Mouse (Mus musculus) CH12.LX (cell line): Measurements from ENCODE around the gene Wdr24. TPM values are rescaled to one million over a fixed set of nuclear protein-coding genes. Genes with fewer than 3 reads are reported as not detected.

Source experiments
- DNase-seq: peaks from one replicate; pipeline ENCODE4 v3.0.0-alpha.2; 2013; ENCODE audit errors: extremely low read depth
- H3K27ac ChIP-seq: 2 replicates; pipeline ENCODE4 v1.5.1; 2012; ENCODE audit warnings: low read depth, mild to moderate bottlenecking, control low read depth, moderate library complexity; ENCODE audit not compliant: insufficient read depth
- H3K27me3 ChIP-seq: replicated peaks from 2 replicates; pipeline ENCODE3; 2012; ENCODE audit warnings: inconsistent platforms
- H3K36me3 ChIP-seq, 2 experiments: replicated peaks in 1 of 2; 2 replicates each; pipeline versions ENCODE3 to v1.6.1; 2012; ENCODE audit warnings: inconsistent platforms in 1 of 2, low read length in 1 of 2, mild to moderate bottlenecking in 1 of 2, mixed read lengths in 1 of 2, moderate library complexity in 1 of 2; ENCODE audit not compliant: control insufficient read depth in 1 of 2, insufficient read depth in 1 of 2
- H3K4me1 ChIP-seq, 2 experiments: 2 replicates each; pipeline ENCODE4 v1.6.1; 2012; ENCODE audit warnings: inconsistent platforms in 1 of 2, moderate library complexity in 1 of 2; ENCODE audit not compliant: insufficient read depth in 2 of 2, control insufficient read depth in 1 of 2
- H3K4me2 ChIP-seq: 2 replicates; pipeline ENCODE4 v1.6.1; 2012; ENCODE audit warnings: low read depth, mild to moderate bottlenecking, control low read depth; ENCODE audit not compliant: poor library complexity, insufficient read depth, severe bottlenecking
- H3K4me3 ChIP-seq, 3 experiments: fragments of 150-350 bp in 1 of 3; sonication (generic) in 1 of 3; replicated peaks in 1 of 3; 2 replicates each; pipeline versions ENCODE3 to v1.5.1; 2011 to 2012; ENCODE audit warnings: low read depth in 2 of 3, low read length in 2 of 3, mild to moderate bottlenecking in 2 of 3, moderate library complexity in 2 of 3, control low read depth in 1 of 3, improper control_type of control experiment in 1 of 3, inconsistent platforms in 1 of 3, mixed read lengths in 1 of 3; ENCODE audit not compliant: poor library complexity in 1 of 3
- H3K79me2 ChIP-seq: replicated peaks from 2 replicates; pipeline ENCODE4 v1.6.1; 2012; ENCODE audit warnings: mild to moderate bottlenecking, moderate library complexity; ENCODE audit not compliant: control insufficient read depth, poor library complexity, insufficient read depth, severe bottlenecking; ENCODE audit errors: extremely low read depth
- H3K9ac ChIP-seq: 2 replicates; pipeline ENCODE4 v1.6.1; 2012; ENCODE audit warnings: low read depth, mild to moderate bottlenecking, control low read depth, moderate library complexity; ENCODE audit not compliant: insufficient read depth
- H3K9me3 ChIP-seq: replicated peaks from 2 replicates; pipeline ENCODE3; 2012; ENCODE audit warnings: low read length, inconsistent platforms, mixed read lengths
- BHLHE40 ChIP-seq: IDR thresholded peaks from 2 replicates; pipeline ENCODE4 v1.6.1; 2011; ENCODE audit warnings: mild to moderate bottlenecking, low read depth, low read length, improper control_type of control experiment
- CTCF ChIP-seq, 2 experiments: IDR thresholded peaks in 1 of 2; conservative IDR thresholded peaks in 1 of 2; 2 replicates each; pipeline ENCODE4 v1.5.1; 2011 to 2012; ENCODE audit warnings: low read depth in 2 of 2, low read length in 2 of 2, improper control_type of control experiment in 1 of 2, inconsistent platforms in 1 of 2, mild to moderate bottlenecking in 1 of 2, moderate library complexity in 1 of 2
- E2F4 ChIP-seq: IDR thresholded peaks from 2 replicates; pipeline ENCODE4 v1.6.1; 2011; ENCODE audit warnings: low read depth, low read length, improper control_type of control experiment; ENCODE audit not compliant: insufficient replicate concordance
- ELF1 ChIP-seq: IDR thresholded peaks from 2 replicates; pipeline ENCODE4 v1.6.1; 2014; ENCODE audit warnings: low read depth, mild to moderate bottlenecking, inconsistent platforms, low read length, improper control_type of control experiment
- GABPA ChIP-seq: IDR thresholded peaks from 2 replicates; pipeline ENCODE4 v1.6.1; 2012; ENCODE audit warnings: low read depth, low read length, improper control_type of control experiment, inconsistent platforms; ENCODE audit not compliant: insufficient replicate concordance
- HCFC1 ChIP-seq: IDR thresholded peaks from 2 replicates; pipeline ENCODE4 v1.6.1; 2012; ENCODE audit warnings: low read depth, mild to moderate bottlenecking, inconsistent platforms, low read length, improper control_type of control experiment
- IRF4 ChIP-seq: IDR thresholded peaks from 2 replicates; pipeline ENCODE4 v1.6.1; 2014; ENCODE audit warnings: low read depth, mild to moderate bottlenecking, inconsistent platforms, low read length, improper control_type of control experiment
- JUN ChIP-seq: IDR thresholded peaks from 2 replicates; pipeline ENCODE4 v1.6.1; 2011; ENCODE audit warnings: low read depth, mild to moderate bottlenecking, low read length, improper control_type of control experiment, moderate library complexity; ENCODE audit not compliant: insufficient read depth
- MAFK ChIP-seq: IDR thresholded peaks from 2 replicates; pipeline ENCODE4 v1.6.1; 2011; ENCODE audit warnings: low read length, improper control_type of control experiment; ENCODE audit not compliant: insufficient replicate concordance
- MEF2A ChIP-seq: IDR thresholded peaks from 2 replicates; pipeline ENCODE4 v1.6.1; 2014; ENCODE audit warnings: low read depth, mild to moderate bottlenecking, inconsistent platforms, low read length, improper control_type of control experiment, borderline replicate concordance
- MXI1 ChIP-seq: IDR thresholded peaks from 2 replicates; pipeline ENCODE4 v1.6.1; 2011; ENCODE audit warnings: mild to moderate bottlenecking, low read depth, low read length, improper control_type of control experiment
- MYC ChIP-seq: IDR thresholded peaks from 2 replicates; pipeline ENCODE4 v1.6.1; 2011; ENCODE audit warnings: low read depth, mild to moderate bottlenecking, improper control_type of control experiment, low read length
- NELFE ChIP-seq: IDR thresholded peaks from 2 replicates; pipeline ENCODE4 v1.6.1; 2011; ENCODE audit warnings: low read depth, low read length, improper control_type of control experiment
- NRF1 ChIP-seq: IDR thresholded peaks from 2 replicates; pipeline ENCODE4 v1.6.1; 2014; ENCODE audit warnings: low read depth, mild to moderate bottlenecking, inconsistent platforms, low read length, improper control_type of control experiment, moderate library complexity
- PAX5 ChIP-seq: IDR thresholded peaks from 2 replicates; pipeline ENCODE4 v1.6.1; 2012; ENCODE audit warnings: low read length, inconsistent platforms, mixed read lengths
- POLR2AphosphoS2 ChIP-seq: IDR thresholded peaks from 2 replicates; pipeline ENCODE4 v1.6.1; 2011; ENCODE audit warnings: low read depth, low read length, improper control_type of control experiment
- RCOR1 ChIP-seq: conservative IDR thresholded peaks from 2 replicates; pipeline ENCODE4 v1.6.1; 2012; ENCODE audit warnings: low read depth, mild to moderate bottlenecking, inconsistent platforms, low read length, improper control_type of control experiment
- SIN3A ChIP-seq: IDR thresholded peaks from 2 replicates; pipeline ENCODE4 v1.6.1; 2012; ENCODE audit warnings: low read length, improper control_type of control experiment, inconsistent platforms
- TBP ChIP-seq: conservative IDR thresholded peaks from 2 replicates; pipeline ENCODE4 v1.6.1; 2011; ENCODE audit warnings: low read depth, low read length, improper control_type of control experiment
- UBTF ChIP-seq: IDR thresholded peaks from 2 replicates; pipeline ENCODE4 v1.6.1; 2012; ENCODE audit warnings: low read depth, mild to moderate bottlenecking, inconsistent platforms, low read length, improper control_type of control experiment, moderate library complexity
- USF1 ChIP-seq: IDR thresholded peaks from 2 replicates; pipeline ENCODE4 v1.6.1; 2014; ENCODE audit warnings: low read depth, mild to moderate bottlenecking, inconsistent platforms, low read length, improper control_type of control experiment
- USF2 ChIP-seq: conservative IDR thresholded peaks from 2 replicates; pipeline ENCODE4 v1.6.1; 2011; ENCODE audit warnings: low read depth, low read length, improper control_type of control experiment
- ZC3H11A ChIP-seq: IDR thresholded peaks from 2 replicates; pipeline ENCODE4 v1.6.1; 2012; ENCODE audit warnings: low read depth, mild to moderate bottlenecking, inconsistent platforms, low read length, improper control_type of control experiment
- ZKSCAN1 ChIP-seq: IDR thresholded peaks from 2 replicates; pipeline ENCODE4 v1.6.1; 2012; ENCODE audit warnings: low read depth, inconsistent platforms, low read length, improper control_type of control experiment, borderline replicate concordance
- ZMIZ1 ChIP-seq: IDR thresholded peaks from 2 replicates; pipeline ENCODE4 v1.6.1; 2012; ENCODE audit warnings: low read depth, mild to moderate bottlenecking, inconsistent platforms, low read length, improper control_type of control experiment
- ZNF384 ChIP-seq: IDR thresholded peaks from 2 replicates; pipeline ENCODE4 v1.6.1; 2012; ENCODE audit warnings: low read depth, low read length, improper control_type of control experiment, inconsistent platforms
- dilution Hi-C: fragments of 300-500 bp; cut with MboI; formaldehyde crosslinking; loops from 2 replicates; pipeline ENCODE4 v1.14.3; 2020; ENCODE audit warnings: low sequenced_read_pairs; ENCODE audit not compliant: extremely low pct_unique_long_range_greater_than_20kb, extremely low pct_ligation_motif_present
- in situ Hi-C: fragments of 300-500 bp; cut with MboI; formaldehyde crosslinking; loops from 3 replicates; pipeline ENCODE4 v1.14.3; 2019; ENCODE audit warnings: low sequenced_read_pairs, low pct_ligation_motif_present, low pct_unique_long_range_greater_than_20kb, mixed read lengths
- polyA plus RNA-seq: library from polyadenylated mRNA; unstranded; fragments of >175 nt; gene quantifications from 2 replicates; pipeline ENCODE4 v1.2.1, GENCODE M21; 2012; ENCODE audit warnings: low read depth; ENCODE audit not compliant: insufficient read length
- total RNA-seq, 2 experiments: library from RNA; depleted of rRNA; stranded (reverse); fragments of 300-350 nt in 1 of 2; fragments of >200 nt in 1 of 2; gene quantifications; 2 replicates each; pipeline ENCODE4 v1.2.3; 2012 to 2014

The Wdr24 gene
- total and polyA plus RNA-seq, 3 experiments = 20.4 to 28.6 (median 20.9) TPM

- dilution Hi-C loops = no loop called here
- H3K36me3 ChIP-seq = peaks cover 73 to 81% of the 10 kb centered on the region in 2 experiments
- no peak for DNase-seq
- H3K27ac ChIP-seq = no peak overlapping the region
- no peaks in the 10 kb centered on the region for H3K27me3 ChIP-seq
- H3K4me3 ChIP-seq = no peak overlapping the region
- H3K4me2 ChIP-seq = no peak overlapping the region
- in situ Hi-C loops = no loop called here
- H3K9me3 ChIP-seq = no peaks in the 10 kb centered on the region
- TF ChIP-seq USF1 (no peak), IRF4 (no peak), SIN3A (no peak), POLR2AphosphoS2 (no peak), ZKSCAN1 (no peak), MYC (no peak), JUN (no peak), E2F4 (no peak), UBTF (no peak), TBP (no peak), MAFK (no peak), CTCF (conservative IDR thresholded peaks at IDR 0.05 in 1 of 2, IDR thresholded peaks at IDR 0.05 in 1 of 2; ENCODE audit: low read depth in 2 of 2, low read length in 2 of 2) (no peak)
- no peaks in the 10 kb centered on the region; the same call in none of the 2 replicates for H3K79me2 ChIP-seq
- no peak overlapping the region for H3K9ac ChIP-seq
- peaks cover 9 to 18% of the 10 kb centered on the region in 2 experiments for H3K4me1 ChIP-seq
Observed at GRCm38 (mm10) chr17:25837533-25837932, 14.1 kb downstream of the Wdr24 start.

- Histone ChIP-seq H3K4me2 (no peak overlapping the region), H3K9ac (no peak overlapping the region), H3K4me1 (peaks cover 16 to 21% of the 10 kb centered on the region in 2 experiments), H3K27ac (no peak overlapping the region), H3K79me2 (peaks cover 10% of the 10 kb centered on the region), H3K4me3 (no peak overlapping the region), H3K27me3 (no peaks in the 10 kb centered on the region), H3K36me3 (peaks cover 74 to 87% of the 10 kb centered on the region in 2 experiments), H3K9me3 (no peaks in the 10 kb centered on the region)
- no peak for DNase-seq
- in situ Hi-C loops (no loop called here), dilution Hi-C loops (no loop called here)
- no peak for TF ChIP-seq BHLHE40
- TF ChIP-seq IRF4 = no peak
- TF ChIP-seq ZKSCAN1 = no peak
- TF ChIP-seq MYC = no peak
- TF ChIP-seq RCOR1 = no peak
- TF ChIP-seq USF2 = no peak
- TF ChIP-seq PAX5 = no peak
- TF ChIP-seq ZNF384 = no peak
- no peak for TF ChIP-seq TBP
- no peak for TF ChIP-seq GABPA
- no peak for TF ChIP-seq ZC3H11A
- TF ChIP-seq NRF1 = no peak
- TF ChIP-seq NELFE = no peak
- no peak for TF ChIP-seq HCFC1
- no peak for TF ChIP-seq MEF2A
- TF ChIP-seq MXI1 = no peak
- no peak for TF ChIP-seq ELF1
- no peak for TF ChIP-seq JUN
- TF ChIP-seq ZMIZ1 = no peak
- TF ChIP-seq E2F4 = no peak
Observed at GRCm38 (mm10) chr17:25838904-25839303, 15.5 kb downstream of the Wdr24 start.
